Mouse (Mus musculus): ENCODE results near the gene Grb2. TPM values are rescaled to one million over a fixed set of nuclear protein-coding genes. Genes with fewer than 3 reads are reported as not detected.

Gene Grb2
- polyA plus RNA-seq, 1 experiment from 2014 or later: 119 TPM

GRCm38 (mm10) chr11:115676738-115677137, 31.7 kb downstream of the Grb2 start:
- Histone ChIP-seq H3K4me1 (replicated peaks) (peaks cover 3% of the 10 kb centered on the region; the same call in 1 of the 2 replicates), H3K27me3 (ENCODE audit: insufficient read depth, poor library complexity, severe bottlenecking) (no peaks in the 10 kb centered on the region), H3K4me3 (no peak overlapping the region), H3K36me3 (peaks cover 43% of the 10 kb centered on the region), H3K9me3 (no peaks in the 10 kb centered on the region), H3K27ac (no peak overlapping the region)
- WGBS: 94% methylated on average over 8 of the region's 8 CpGs
- no peak for DNase-seq (ENCODE audit: low spot score)

GRCm38 (mm10) chr11:115674235-115674865, 34.0 kb downstream of the Grb2 start:
- Histone ChIP-seq H3K4me1 (replicated peaks) (peaks cover 11% of the 10 kb centered on the region), H3K4me3 (no peak overlapping the region), H3K36me3 (peaks cover 24% of the 10 kb centered on the region), H3K9me3 (no peaks in the 10 kb centered on the region), H3K27ac (no peak overlapping the region), H3K27me3 (ENCODE audit: insufficient read depth, poor library complexity, severe bottlenecking) (no peaks in the 10 kb centered on the region)
- no peak for DNase-seq (ENCODE audit: low spot score)
- 71% methylated on average over 9 of the region's 9 CpGs for WGBS

GRCm38 (mm10) chr11:115673471-115674234, 34.7 kb downstream of the Grb2 start:
- Histone ChIP-seq H3K27me3 (ENCODE audit: insufficient read depth, poor library complexity, severe bottlenecking) (no peaks in the 10 kb centered on the region), H3K9me3 (no peaks in the 10 kb centered on the region), H3K36me3 (peaks cover 17% of the 10 kb centered on the region), H3K4me1 (replicated peaks) (peaks cover 11% of the 10 kb centered on the region), H3K27ac (no peak overlapping the region), H3K4me3 (no peak overlapping the region)
- DNase-seq (ENCODE audit: low spot score): no peak
- 93% methylated on average over 9 of the region's 9 CpGs for WGBS

- 89% methylated on average over 7 of the region's 7 CpGs for WGBS
- no peaks in the 10 kb centered on the region for H3K9me3 ChIP-seq
- no peaks in the 10 kb centered on the region for H3K27me3 ChIP-seq (ENCODE audit: insufficient read depth, poor library complexity, severe bottlenecking)
- peaks cover 11% of the 10 kb centered on the region for H3K4me1 ChIP-seq (replicated peaks)
- H3K27ac ChIP-seq: no peak overlapping the region
- no peak for DNase-seq (ENCODE audit: low spot score)
- peaks cover 7% of the 10 kb centered on the region for H3K36me3 ChIP-seq
- H3K4me3 ChIP-seq: no peak overlapping the region
Observed at GRCm38 (mm10) chr11:115672226-115672987, 36.0 kb downstream of the Grb2 start.

DNA sequence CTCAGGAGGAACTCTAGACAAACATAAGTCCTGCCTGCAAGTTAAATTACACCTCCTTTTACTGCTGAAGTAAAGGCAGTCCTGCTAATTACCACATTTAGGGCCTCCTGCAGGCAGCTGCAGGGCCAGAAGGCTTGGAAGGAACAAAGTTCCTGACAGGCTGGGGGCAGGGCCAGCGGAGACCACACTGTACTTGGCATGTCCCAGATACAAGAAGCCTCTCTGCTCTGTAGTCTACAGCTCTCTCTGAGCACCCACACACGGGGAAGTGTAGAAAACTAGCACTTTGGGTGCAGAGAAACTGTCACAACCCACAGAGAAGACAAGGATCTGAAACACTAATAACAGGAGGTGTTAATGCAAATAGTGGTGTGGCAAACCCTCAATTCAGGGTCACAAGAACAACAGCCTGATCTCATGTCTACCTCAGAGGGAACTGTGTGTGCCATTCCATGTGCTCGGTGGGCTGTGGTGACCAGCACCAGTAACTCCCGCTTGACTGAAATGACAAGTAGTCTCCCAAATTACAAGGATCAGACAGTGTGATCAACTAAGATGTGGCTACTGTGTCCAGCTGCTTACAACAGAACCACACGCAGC, 37.8 kb downstream of the Grb2 start:
- Histone ChIP-seq H3K4me3 (no peak overlapping the region), H3K27ac (no peak overlapping the region), H3K36me3 (0 out of 2 replicates have a peak, but pooled peaks cover 9% of the 10 kb centered on the region), H3K4me1 (replicated peaks) (peaks cover 11% of the 10 kb centered on the region), H3K27me3 (ENCODE audit: insufficient read depth, poor library complexity, severe bottlenecking) (no peaks in the 10 kb centered on the region), H3K9me3 (no peaks in the 10 kb centered on the region)
- WGBS: 38% methylated on average over 5 of the region's 5 CpGs
- no peak for DNase-seq (ENCODE audit: low spot score)

GRCm38 (mm10) chr11:115663676-115664335, 44.6 kb downstream of the Grb2 start:
- no peak for DNase-seq (ENCODE audit: low spot score)
- H3K27me3 ChIP-seq (ENCODE audit: insufficient read depth, poor library complexity, severe bottlenecking): no peaks in the 10 kb centered on the region
- H3K36me3 ChIP-seq: peaks cover 30% of the 10 kb centered on the region
- H3K4me1 ChIP-seq (replicated peaks): no peaks in the 10 kb centered on the region
- H3K27ac ChIP-seq: no peak overlapping the region
- no peaks in the 10 kb centered on the region for H3K9me3 ChIP-seq
- WGBS: 78% methylated on average over 4 of the region's 4 CpGs
- H3K4me3 ChIP-seq: no peak overlapping the region

GRCm38 (mm10) chr11:115660376-115660775, 48.0 kb downstream of the Grb2 start:
- H3K9me3 ChIP-seq: no peaks in the 10 kb centered on the region
- 96% methylated on average over 4 of the region's 4 CpGs for WGBS
- H3K27me3 ChIP-seq (ENCODE audit: insufficient read depth, poor library complexity, severe bottlenecking): no peaks in the 10 kb centered on the region
- no peaks in the 10 kb centered on the region for H3K4me1 ChIP-seq (replicated peaks)
- H3K36me3 ChIP-seq: peaks cover 27% of the 10 kb centered on the region
- H3K27ac ChIP-seq: no peak overlapping the region
- DNase-seq (ENCODE audit: low spot score): no peak
- no peak overlapping the region for H3K4me3 ChIP-seq

DNA sequence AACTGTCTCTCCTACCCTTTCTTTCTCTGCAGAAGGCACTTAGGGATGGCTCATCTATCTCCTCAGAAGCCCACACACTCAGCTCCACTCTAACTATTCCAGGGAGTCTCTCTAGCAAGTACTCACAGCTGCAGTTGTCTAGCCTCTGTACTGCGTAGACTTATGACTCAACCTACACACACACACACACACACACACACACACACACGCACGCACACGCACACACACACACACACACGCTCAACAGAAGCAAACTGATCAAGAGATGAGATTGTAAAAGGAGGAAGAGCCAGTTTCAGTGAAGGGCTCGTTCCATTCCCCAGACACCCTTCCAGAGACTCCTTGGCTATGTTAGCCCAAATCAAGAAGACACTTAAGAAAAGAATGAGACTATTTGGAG, 49.9 kb downstream of the Grb2 start:
- 96% methylated on average over 6 of the region's 6 CpGs for WGBS

GRCm38 (mm10) chr11:115654128-115654527, 54.3 kb downstream of the Grb2 start:
- H3K27ac ChIP-seq: no peak overlapping the region
- H3K9me3 ChIP-seq: no peaks in the 10 kb centered on the region
- peaks cover 5% of the 10 kb centered on the region; the same call in 1 of the 2 replicates for H3K4me1 ChIP-seq (replicated peaks)
- no peaks in the 10 kb centered on the region for H3K27me3 ChIP-seq (ENCODE audit: insufficient read depth, poor library complexity, severe bottlenecking)
- peaks cover 59% of the 10 kb centered on the region for H3K36me3 ChIP-seq
- WGBS: 85% methylated on average over 2 of the region's 2 CpGs
- no peak overlapping the region for H3K4me3 ChIP-seq
- DNase-seq (ENCODE audit: low spot score): no peak

More for the DNA sequence above, 49.9 kb downstream of the Grb2 start:
- DNase-seq (ENCODE audit: low spot score): no peak
- Histone ChIP-seq H3K27me3 (ENCODE audit: insufficient read depth, poor library complexity, severe bottlenecking) (no peaks in the 10 kb centered on the region), H3K36me3 (peaks cover 38% of the 10 kb centered on the region), H3K4me1 (replicated peaks) (no peaks in the 10 kb centered on the region), H3K27ac (no peak overlapping the region), H3K4me3 (no peak overlapping the region), H3K9me3 (no peaks in the 10 kb centered on the region)

DNA sequence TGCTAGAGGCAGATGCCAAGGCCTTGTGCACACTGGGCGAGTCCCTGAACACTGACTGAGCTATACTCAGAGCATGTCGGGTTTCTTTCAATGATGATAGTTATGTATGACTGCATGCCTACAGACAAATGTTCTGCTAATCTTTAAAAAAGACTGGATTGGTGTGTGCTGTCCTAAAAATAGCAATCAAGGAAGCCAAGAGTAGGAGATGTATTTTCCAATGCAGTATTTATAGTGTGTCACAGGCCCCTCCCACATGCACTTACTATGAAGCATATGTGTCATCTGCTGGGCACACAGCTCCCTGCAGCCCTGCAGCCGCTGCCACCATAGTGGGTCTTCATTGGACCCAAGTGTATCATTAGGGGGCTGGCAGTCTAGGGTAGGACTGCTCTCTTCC, 55.2 kb downstream of the Grb2 start:
- Histone ChIP-seq H3K27ac (no peak overlapping the region), H3K9me3 (no peaks in the 10 kb centered on the region), H3K4me3 (no peak overlapping the region), H3K36me3 (peaks cover 68% of the 10 kb centered on the region), H3K4me1 (replicated peaks) (peaks cover 5% of the 10 kb centered on the region; the same call in 1 of the 2 replicates), H3K27me3 (ENCODE audit: insufficient read depth, poor library complexity, severe bottlenecking) (no peaks in the 10 kb centered on the region)
- no peak for DNase-seq (ENCODE audit: low spot score)
- WGBS: 94% methylated on average over 3 of the region's 3 CpGs

DNA sequence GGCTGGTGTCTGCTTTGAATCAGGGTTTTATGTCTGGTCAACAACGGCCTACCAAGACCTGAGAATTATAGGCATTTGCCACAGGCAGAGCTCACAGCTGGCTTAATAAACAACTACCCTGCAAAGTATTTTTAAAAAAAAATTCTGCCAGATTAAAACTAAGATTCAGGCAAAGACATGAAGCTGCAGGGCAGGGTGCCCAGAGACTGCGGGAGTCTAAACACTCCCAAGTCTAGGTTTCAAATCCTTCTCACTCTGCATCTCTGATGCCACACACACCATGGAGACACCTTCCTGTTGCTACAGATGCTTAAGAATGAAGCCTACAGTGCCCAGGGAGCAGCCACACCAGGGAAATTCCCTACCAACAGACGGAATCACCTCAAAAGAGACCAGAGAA, 56.7 kb downstream of the Grb2 start:
- peaks cover 81% of the 10 kb centered on the region for H3K36me3 ChIP-seq
- H3K4me3 ChIP-seq: no peak overlapping the region
- DNase-seq (ENCODE audit: low spot score): no peak
- H3K27me3 ChIP-seq (ENCODE audit: insufficient read depth, poor library complexity, severe bottlenecking): no peaks in the 10 kb centered on the region
- no peak overlapping the region for H3K27ac ChIP-seq
- H3K9me3 ChIP-seq: no peaks in the 10 kb centered on the region
- 96% methylated on average over 3 of the region's 3 CpGs for WGBS
- H3K4me1 ChIP-seq (replicated peaks): peaks cover 5% of the 10 kb centered on the region; the same call in 1 of the 2 replicates

GRCm38 (mm10) chr11:115649706-115650105, 58.7 kb downstream of the Grb2 start:
- Histone ChIP-seq H3K27me3 (ENCODE audit: insufficient read depth, poor library complexity, severe bottlenecking) (no peaks in the 10 kb centered on the region), H3K36me3 (peaks cover 90% of the 10 kb centered on the region), H3K4me1 (replicated peaks) (peaks cover 5% of the 10 kb centered on the region; the same call in 1 of the 2 replicates), H3K9me3 (no peaks in the 10 kb centered on the region), H3K27ac (no peak overlapping the region), H3K4me3 (no peak overlapping the region)
- WGBS: 65% methylated on average over 10 of the region's 10 CpGs
- no peak for DNase-seq (ENCODE audit: low spot score)
